Mouse (Mus musculus): ENCODE measurements around the gene Gltp. TPM values are rescaled to one million over a fixed set of nuclear protein-coding genes. Genes with fewer than 3 reads are reported as not detected.

The Gltp gene
- total RNA-seq, 2 experiments from 2014 or later, result 20.5 to 23.2 TPM

GRCm38 (mm10) chr5:114667228-114667856 lies 23.4 kb downstream of the Gltp start:
- peak; percentile 94 to 97 for DNase-seq (ENCODE audit: extremely low spot score in 1 of 2, low spot score in 2 of 2)
- intact Hi-C loops (cut with DNase I), result loop anchor here (2.0 to 5.0 kb wide), 2 partner anchors 29 to 40 kb away; no protein-coding TSS in a partner anchor

- intact Hi-C loops (cut with DNase I), result loop anchor here (2.0 to 5.0 kb wide), 2 partner anchors 28 to 39 kb away; no protein-coding TSS in a partner anchor
These were observed 24.1 kb downstream of the Gltp start for GRCm38 (mm10) chr5:114666659-114667058.

GRCm38 (mm10) chr5:114664750-114665149 lies 26.0 kb downstream of the Gltp start:
- intact Hi-C loops (cut with DNase I), result loop anchor here (5.0 kb wide), 1 partner anchor 37 kb away; no protein-coding TSS in a partner anchor
- no peak for DNase-seq (ENCODE audit: extremely low spot score in 1 of 2, low spot score in 2 of 2)

More at GRCm38 (mm10) chr5:114666659-114667058, 24.1 kb downstream of the Gltp start:
- no peak for DNase-seq (ENCODE audit: extremely low spot score in 1 of 2, low spot score in 2 of 2)

DNA sequence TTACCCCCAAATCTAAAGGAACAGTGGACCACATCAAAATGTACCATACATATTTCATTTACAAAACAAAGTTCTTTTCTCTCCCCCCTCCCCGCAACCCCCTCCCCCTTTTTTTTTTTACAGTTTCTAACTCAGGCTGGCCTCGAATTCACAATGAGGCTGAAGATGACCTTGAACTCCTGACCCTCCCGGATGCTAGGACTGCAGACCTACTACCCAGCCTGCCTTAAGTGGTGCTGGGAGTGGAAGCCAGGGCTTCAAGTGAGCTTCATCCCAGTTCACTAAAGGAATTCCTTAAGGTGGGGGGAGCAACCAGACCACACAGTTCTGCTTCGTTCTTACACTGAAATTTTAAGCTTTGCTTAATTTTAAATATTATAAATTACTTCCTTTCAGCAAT lies 26.6 kb downstream of the Gltp start:
- no peak for DNase-seq (ENCODE audit: extremely low spot score in 1 of 2, low spot score in 2 of 2)
- intact Hi-C loops (cut with DNase I), result no loop called here

- intact Hi-C loops (cut with DNase I), result no loop called here
- DNase-seq (ENCODE audit: extremely low spot score in 1 of 2, low spot score in 2 of 2), result no peak
These were observed 29.8 kb downstream of the Gltp start for GRCm38 (mm10) chr5:114661029-114661428.

- peak in 1 of 2 experiments; percentile 49 for DNase-seq (ENCODE audit: extremely low spot score in 1 of 2, low spot score in 2 of 2)
- intact Hi-C loops (cut with DNase I), result no loop called here
These were observed 32.5 kb downstream of the Gltp start, which contains the start of gene Trpv4 for GRCm38 (mm10) chr5:114658255-114658654. Gene Trpv4, minus strand, starts transcription at chr5:114658421.

- no peak for DNase-seq (ENCODE audit: extremely low spot score in 1 of 2, low spot score in 2 of 2)
- intact Hi-C loops (cut with DNase I), result no loop called here
These were observed 33.4 kb downstream of the Gltp start for GRCm38 (mm10) chr5:114657426-114657825.

- DNase-seq (ENCODE audit: extremely low spot score in 1 of 2, low spot score in 2 of 2), result no peak
- intact Hi-C loops (cut with DNase I), result no loop called here
These were observed 34.5 kb downstream of the Gltp start for GRCm38 (mm10) chr5:114656305-114656704.

DNA sequence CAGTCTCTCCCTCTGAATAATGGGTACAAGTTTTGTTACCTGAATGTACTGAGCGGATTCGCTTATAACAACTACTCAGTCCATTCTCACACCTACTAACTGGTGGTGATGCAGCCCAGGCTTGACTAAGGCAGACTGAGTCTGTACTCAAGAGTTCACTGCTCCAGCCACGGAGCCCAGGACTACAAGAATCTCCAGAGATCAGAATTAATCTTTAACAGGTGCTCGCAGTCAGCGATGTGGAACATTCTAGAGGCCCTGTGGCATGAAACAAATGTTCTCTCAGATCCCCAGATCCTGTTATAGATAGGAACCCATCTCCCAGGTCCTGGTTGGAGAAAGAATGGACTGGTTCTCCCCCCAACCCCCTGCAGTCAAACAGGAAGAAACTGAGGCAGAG lies 35.1 kb downstream of the Gltp start:
- no peak for DNase-seq (ENCODE audit: extremely low spot score in 1 of 2, low spot score in 2 of 2)
- intact Hi-C loops (cut with DNase I), result no loop called here

DNA sequence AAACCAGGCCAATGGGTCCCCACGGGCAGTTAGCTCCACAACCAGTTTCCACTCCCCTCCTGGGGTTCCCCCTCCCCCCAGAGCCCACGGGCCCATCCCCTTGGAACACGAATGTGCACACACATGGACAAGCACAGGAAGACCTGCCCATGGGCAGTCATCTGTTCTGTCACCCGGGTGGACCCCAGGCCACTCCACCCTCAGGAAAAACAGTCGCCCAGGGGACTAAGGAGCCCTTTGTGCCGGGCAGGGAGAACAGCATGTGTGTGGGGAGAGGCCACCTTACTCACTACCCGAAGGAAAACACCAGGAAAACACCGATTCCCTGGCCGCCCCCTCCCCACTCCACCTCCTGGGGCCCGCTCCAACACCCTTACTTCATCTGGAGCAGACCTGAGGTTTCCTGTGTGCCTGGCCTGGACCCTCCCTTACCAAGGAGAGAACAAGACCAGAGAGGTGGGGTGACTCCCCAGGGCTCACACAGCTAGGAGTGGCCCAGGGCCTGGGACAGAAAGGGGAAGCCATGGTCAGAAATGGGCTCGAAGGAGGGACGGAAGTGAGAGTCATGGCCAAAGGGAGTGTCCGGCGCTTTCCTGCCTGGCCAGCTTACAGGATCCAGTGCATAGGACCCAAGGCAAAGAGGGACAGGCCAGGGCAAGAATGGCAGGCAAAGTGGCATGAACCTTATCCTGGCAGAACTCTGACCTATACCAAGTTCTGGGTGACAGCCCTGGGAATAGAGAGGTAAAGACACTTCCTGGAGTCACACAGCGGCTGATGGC lies 36.9 kb downstream of the Gltp start:
- DNase-seq (ENCODE audit: extremely low spot score in 1 of 2, low spot score in 2 of 2), result no peak
- intact Hi-C loops (cut with DNase I), result no loop called here

GRCm38 (mm10) chr5:114651449-114651848 lies 39.3 kb downstream of the Gltp start:
- intact Hi-C loops (cut with DNase I), result no loop called here

DNA sequence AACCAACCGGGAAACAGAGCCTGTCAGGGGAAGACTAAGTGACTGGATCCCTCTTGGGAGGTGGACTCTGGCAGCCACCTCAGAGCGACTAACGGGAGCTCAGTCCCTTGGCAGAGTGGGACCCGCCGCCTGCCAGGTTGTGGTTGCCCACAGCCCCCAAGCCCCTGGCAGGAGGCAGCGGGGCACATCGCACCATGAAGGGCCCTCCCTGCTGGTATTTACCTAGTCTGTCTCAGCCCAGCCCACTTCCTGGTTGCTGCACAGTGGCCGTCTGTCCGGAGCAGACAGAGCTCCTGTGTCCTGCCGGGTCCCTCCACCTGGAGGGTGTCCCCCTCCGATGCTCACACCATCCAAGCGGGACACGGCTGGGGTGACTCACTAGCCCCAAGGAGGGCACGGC lies 39.8 kb downstream of the Gltp start:
- DNase-seq (ENCODE audit: extremely low spot score in 1 of 2, low spot score in 2 of 2), result no peak
- intact Hi-C loops (cut with DNase I), result no loop called here

More at GRCm38 (mm10) chr5:114651449-114651848, 39.3 kb downstream of the Gltp start:
- no peak for DNase-seq (ENCODE audit: extremely low spot score in 1 of 2, low spot score in 2 of 2)

DNA sequence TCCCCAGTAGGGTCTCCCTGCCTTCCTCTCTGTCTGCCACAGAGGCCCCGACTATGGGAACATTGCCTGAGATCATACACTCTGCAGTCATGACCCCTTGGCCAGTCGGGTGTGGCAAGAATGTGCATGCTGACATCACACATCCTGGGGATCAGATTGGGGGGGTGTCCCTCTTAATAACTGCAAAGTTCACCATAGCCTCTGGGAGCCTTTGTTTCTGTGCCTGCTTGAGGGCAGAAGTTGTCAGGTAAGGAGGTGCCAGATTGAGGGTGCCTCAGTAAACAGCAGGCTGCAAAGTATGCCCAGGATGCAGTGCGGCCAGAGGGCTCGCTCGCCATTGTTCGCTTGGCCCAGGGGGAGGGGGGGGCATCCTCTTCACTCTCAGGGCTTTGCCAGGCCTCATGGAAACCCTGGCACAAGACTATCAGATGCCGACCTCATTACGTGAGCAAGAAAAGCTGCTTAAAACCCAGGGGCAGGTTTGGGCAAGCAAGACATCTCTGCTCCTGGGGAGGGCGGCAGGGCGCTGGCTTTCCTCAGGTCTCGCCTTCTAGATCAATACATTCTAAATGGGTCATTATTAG lies 42.0 kb downstream of the Gltp start:
- intact Hi-C loops (cut with DNase I), result no loop called here

GRCm38 (mm10) chr5:114647211-114647974 lies 43.4 kb downstream of the Gltp start:
- DNase-seq (ENCODE audit: extremely low spot score in 1 of 2, low spot score in 2 of 2), result peak in 1 of 2 experiments; percentile 46
- intact Hi-C loops (cut with DNase I), result no loop called here

More for the DNA sequence above, 42.0 kb downstream of the Gltp start:
- no peak for DNase-seq (ENCODE audit: extremely low spot score in 1 of 2, low spot score in 2 of 2)

GRCm38 (mm10) chr5:114645916-114646315 lies 44.9 kb downstream of the Gltp start:
- intact Hi-C loops (cut with DNase I), result no loop called here
- DNase-seq (ENCODE audit: extremely low spot score in 1 of 2, low spot score in 2 of 2), result no peak

DNA sequence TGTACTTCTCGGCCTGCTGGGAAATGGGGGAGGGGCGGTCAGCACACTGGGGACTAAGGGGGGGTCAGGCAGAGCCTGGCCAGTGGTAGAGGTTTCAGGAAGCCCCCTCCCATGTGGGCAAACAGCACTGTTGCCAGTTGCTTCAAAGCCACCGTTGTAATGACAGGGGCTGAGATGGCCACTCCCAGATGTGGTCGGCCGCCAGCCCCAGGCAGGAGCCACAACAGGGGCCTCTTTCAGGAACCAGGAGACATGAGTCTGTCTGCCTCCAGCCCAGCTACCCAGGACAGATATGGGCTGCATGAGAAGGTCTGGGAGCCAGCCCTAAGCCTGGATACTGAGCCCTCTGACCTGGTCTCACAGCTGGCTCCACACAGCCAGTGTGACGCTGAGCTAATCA lies 45.9 kb downstream of the Gltp start:
- intact Hi-C loops (cut with DNase I), result no loop called here
- no peak for DNase-seq (ENCODE audit: extremely low spot score in 1 of 2, low spot score in 2 of 2)

DNA sequence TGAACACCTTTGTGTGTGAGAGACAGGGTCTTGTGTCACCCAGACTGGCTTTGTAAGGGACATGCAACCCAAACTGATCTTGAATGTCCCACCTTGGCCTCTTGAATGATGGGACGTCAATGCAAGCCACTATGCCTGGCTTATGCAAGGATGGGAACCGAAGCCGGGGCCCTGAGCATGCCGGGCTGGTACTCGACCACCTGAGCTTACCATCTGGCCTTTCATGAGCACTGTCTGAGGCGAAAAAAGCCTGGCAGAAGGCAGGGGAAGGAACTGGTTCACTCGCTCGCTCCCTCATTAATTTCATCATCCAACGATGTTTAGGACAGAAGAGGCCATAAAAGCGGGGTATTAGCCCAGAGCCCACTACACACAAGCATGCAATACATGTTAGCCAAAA lies 50.0 kb downstream of the Gltp start:
- no peak for DNase-seq (ENCODE audit: extremely low spot score in 1 of 2, low spot score in 2 of 2)
- intact Hi-C loops (cut with DNase I), result no loop called here

DNA sequence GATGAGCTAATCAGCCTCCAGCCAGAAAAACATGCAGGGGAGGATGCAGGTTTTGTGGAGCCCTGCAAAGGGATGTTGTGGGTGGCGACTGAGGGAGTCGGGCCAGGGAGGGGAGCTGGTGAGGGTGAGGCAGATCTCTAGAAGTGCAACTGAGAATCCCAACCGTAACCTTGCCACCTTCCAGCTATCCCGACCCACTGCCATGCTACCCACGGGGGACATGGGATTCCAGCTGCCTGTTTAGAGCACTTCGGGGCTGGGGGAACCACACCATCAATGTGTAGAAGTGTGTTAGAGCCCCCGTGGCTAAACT lies 51.2 kb downstream of the Gltp start:
- DNase-seq (ENCODE audit: extremely low spot score in 1 of 2, low spot score in 2 of 2), result no peak
- intact Hi-C loops (cut with DNase I), result loop anchor here (2.0 to 5.0 kb wide), 2 partner anchors 27 to 53 kb away; partner anchors contain the start of gene Gltp

Measured in left cerebral cortex, postnatal 10 days (tissue).